Mouse (Mus musculus) left cerebral cortex, adult 8-10 months (tissue): ENCODE measurements around the gene Grk6. TPM values are rescaled to one million over a fixed set of nuclear protein-coding genes. Genes with fewer than 3 reads are reported as not detected.

ENCODE experiments used
- DNase-seq, 2 experiments: peaks; one replicate each; pipeline ENCODE4 v3.0.0; 2022; ENCODE audit warnings: low spot score in 2 of 2
- total RNA-seq, 4 experiments: library from RNA; stranded (reverse); gene quantifications; 2 replicates each; pipeline ENCODE4 v1.2.4; 2022

The Grk6 gene
- total RNA-seq, 4 experiments from 2014 or later: 60.0 to 65.3 (median 61.9) TPM

DNA sequence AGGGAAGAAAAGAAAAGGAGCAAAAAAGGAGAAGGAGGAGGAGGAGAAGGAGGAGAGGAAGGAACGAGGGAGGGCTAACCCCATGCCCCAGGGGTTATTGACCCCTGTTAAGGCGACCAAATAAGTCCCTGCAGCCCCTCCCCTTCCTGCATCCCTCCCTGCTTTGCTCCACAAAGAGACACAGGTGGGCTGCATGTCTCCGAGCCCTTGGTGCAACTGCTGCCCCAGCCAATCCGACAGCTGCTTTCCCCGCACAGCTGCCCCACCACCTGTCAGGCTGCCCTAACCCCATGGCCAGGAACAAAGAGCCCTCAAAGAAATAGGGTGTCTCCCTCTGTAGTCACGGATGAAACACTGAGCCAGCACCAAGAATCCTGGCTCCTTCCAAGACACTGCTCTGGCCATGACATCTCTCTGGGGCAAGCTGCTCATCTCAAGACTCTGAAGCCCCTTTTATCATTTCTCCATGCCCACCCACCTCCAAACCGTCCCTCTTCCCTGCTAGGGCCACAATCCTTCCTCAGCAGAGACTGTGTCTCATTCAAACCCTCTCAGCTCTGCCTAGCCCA is 39.7 kb downstream of the Grk6 start:
- no peak for DNase-seq

DNA sequence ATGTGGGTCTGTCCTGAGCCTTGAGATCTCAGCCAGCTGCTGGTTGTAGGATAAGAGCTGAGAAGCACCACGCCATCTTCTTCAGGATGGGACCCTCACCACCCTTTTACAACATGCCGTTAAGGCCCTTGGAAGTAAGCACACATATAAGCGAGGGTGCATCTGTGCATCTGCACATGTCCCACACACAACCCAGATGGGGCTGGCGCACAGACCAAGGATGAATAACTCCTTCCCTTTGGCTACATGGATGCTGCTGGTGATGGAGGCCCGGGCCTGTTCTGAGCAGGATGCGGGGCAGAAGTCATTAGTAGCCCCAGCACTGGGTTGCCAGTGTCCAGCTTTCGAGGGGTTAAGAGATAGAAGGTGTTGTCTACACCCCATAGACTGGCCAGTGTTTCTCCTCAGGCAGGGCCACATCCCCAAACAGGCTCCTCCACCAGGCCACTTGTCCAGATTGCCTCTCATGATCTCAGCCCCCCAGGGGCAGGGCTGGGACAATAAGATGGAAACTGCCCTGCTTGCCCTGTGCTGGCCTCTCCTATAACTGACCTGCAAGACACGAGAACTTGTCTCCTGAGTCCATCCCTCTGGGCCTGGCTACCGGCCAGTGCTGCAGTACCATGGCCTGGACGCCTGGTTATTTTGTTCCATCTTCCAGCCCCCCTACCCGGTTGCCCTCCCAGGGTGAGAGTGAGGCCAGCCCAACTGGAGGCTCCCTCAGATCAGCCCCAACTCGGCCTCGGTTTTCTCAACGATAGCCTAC is 41.3 kb downstream of the Grk6 start:
- no peak for DNase-seq

- DNase-seq: no peak
Measured at GRCm38 (mm10) chr13:55486916-55487577, 42.2 kb downstream of the Grk6 start.

GRCm38 (mm10) chr13:55487578-55488498 is 43.0 kb downstream of the Grk6 start, which contains the start of gene Dbn1:
TSS of gene Dbn1 (minus strand) at chr13:55488111.
- no peak for DNase-seq

DNA sequence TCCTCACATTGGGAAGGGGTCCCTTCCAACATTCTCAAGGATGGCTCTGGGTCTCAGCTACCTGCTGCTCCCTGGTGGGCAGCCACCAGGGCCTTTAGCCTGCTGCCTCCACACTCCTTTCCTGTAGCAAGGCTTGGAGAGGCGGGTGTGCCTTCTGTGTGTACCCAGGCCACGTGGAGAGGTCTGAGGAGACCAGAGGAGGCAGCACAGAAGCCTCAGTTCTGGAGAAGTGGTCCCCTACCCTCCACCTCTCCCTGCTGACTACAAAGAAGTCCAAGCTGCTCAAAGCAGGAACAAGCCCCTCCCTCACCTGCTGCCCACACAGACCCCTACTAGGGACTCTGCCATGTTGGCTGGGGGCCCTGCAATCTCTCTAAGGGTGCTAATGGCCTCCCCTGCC is 49.4 kb downstream of the Grk6 start:
- no peak for DNase-seq

- DNase-seq: no peak
Measured at GRCm38 (mm10) chr13:55494883-55495621, 50.2 kb downstream of the Grk6 start.

DNA sequence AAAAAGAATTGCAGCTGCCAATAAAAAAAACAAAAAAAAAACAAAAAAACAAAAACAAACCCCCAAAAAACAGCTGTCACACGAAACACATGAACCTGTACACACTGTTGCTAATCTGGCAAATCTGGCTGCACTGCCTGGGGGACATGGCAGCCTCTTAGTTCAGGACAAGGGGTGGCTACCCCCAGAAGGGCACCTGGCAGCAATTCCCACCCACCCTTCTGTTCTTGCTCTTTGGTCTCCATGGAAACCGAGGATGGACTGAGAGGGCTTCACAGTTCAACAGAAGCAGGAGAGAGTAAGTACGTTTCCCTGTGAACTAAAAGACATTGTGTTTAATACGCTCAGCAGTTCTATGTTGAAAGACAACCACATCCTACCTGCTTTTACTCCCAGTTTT is 50.8 kb downstream of the Grk6 start:
- DNase-seq: no peak

- DNase-seq: no peak
Measured at GRCm38 (mm10) chr13:55496661-55497060, 51.8 kb downstream of the Grk6 start.

DNA sequence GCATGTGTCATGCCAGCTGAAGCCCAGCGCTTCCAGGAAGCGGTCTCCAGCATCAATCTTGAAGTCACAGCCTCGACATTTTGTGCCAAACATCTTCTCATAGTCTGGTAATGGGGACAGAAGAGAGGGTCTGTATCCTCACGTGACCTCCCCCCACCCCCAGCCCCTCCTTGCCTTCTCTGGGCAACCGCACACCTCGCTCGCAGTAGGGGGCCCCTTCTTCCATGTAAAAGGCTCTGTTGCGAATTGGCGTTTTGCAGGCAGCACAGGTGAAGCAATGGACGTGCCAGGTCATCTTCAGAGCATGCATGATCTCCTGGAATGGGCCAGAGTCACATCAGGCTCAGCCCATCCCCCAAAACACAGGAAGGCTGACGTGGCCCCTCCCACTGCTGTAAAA is 54.0 kb downstream of the Grk6 start:
- DNase-seq: no peak

DNA sequence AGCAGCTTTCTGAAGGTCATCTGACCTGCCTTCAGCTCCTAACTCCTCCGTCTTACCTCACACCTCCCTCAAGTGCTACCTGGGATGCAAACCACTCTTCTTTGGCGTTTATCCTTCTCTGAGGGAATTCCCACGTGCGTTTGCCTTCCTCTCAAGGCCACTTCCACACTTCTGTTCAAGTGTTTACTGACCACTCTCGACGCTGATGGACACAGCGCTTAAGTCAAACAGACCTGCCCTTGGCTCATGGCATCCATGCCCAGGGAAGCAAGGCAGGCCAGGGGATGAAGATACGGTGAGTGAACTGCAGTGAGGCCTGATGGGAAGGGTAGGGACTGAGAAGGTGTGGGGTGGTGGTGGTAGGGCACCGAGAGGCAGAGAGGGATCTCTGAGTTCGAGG is 55.7 kb downstream of the Grk6 start:
- no peak for DNase-seq

GRCm38 (mm10) chr13:55502405-55502804 is 57.5 kb downstream of the Grk6 start:
- DNase-seq: no peak

DNA sequence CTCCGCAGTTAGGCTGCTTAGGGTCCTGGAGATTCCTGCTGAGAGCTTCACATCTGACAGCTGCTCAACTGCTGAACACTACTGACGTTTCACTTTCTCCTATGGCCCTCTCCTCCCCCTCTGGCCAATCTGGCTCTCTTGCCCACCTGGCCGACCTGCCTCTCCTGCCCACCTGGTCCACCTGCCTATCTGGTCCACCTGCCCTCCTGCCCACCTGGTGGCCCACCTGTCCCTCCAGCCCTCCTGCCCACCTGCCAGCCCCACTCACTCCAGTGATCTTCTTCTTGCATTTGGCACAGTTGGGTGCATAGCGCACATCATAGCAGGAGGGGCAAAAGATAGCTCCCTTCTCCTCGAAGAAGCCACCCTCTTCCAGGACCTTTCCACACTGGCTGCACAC is 59.5 kb downstream of the Grk6 start:
- DNase-seq: no peak

- no peak for DNase-seq
Measured at GRCm38 (mm10) chr13:55505810-55506209, 60.9 kb downstream of the Grk6 start.

DNA sequence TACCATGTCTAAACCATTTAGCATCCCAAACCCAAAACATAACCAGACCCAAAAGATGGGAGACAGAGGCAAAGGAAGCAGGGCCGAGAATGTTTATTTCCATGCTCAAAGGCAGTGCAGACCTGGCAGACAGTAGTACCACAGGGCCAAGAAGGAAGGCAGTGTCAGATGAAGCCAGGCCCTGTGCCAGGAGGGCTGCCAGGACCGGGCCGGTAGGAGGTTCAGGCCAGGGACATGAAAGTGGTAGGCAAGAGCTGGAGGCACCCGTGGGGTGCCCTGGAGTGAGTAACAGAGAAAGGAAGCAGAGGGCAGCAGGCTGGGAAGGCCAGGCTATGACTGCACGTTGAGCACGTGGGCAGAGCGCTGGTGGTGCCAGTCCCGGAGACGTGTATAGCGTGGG is 61.8 kb downstream of the Grk6 start:
- DNase-seq: no peak

DNA sequence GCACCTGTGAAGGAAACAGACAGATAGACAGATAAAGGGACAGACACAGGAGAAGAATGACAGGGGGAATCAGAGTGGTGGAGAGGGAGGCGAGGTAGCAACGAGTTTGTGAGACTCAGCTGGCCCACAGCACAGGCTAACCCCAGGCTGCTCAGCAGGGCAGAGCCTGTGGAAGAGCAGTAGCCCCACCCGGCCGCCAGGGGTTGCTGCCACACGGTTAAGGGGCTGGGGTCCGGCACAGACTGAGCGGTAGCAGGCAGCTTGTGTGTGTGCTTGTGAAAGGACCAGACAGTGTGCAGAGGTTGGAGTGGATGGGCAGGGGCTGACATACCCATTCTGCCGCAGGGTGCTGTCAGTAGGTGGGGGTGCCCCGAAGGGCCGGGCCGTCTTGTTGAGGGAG is 63.0 kb downstream of the Grk6 start:
- DNase-seq: no peak

- DNase-seq: no peak
Measured at GRCm38 (mm10) chr13:55508531-55508930, 63.7 kb downstream of the Grk6 start.

- DNase-seq: no peak
Measured at GRCm38 (mm10) chr13:55510332-55510667, 65.4 kb downstream of the Grk6 start.
